Mouse (Mus musculus): ENCODE results near the gene Sfxn2. TPM values are rescaled to one million over a fixed set of nuclear protein-coding genes. Genes with fewer than 3 reads are reported as not detected.

Sfxn2 gene
- polyA plus RNA-seq, 1 experiment: 1.3 TPM

DNA sequence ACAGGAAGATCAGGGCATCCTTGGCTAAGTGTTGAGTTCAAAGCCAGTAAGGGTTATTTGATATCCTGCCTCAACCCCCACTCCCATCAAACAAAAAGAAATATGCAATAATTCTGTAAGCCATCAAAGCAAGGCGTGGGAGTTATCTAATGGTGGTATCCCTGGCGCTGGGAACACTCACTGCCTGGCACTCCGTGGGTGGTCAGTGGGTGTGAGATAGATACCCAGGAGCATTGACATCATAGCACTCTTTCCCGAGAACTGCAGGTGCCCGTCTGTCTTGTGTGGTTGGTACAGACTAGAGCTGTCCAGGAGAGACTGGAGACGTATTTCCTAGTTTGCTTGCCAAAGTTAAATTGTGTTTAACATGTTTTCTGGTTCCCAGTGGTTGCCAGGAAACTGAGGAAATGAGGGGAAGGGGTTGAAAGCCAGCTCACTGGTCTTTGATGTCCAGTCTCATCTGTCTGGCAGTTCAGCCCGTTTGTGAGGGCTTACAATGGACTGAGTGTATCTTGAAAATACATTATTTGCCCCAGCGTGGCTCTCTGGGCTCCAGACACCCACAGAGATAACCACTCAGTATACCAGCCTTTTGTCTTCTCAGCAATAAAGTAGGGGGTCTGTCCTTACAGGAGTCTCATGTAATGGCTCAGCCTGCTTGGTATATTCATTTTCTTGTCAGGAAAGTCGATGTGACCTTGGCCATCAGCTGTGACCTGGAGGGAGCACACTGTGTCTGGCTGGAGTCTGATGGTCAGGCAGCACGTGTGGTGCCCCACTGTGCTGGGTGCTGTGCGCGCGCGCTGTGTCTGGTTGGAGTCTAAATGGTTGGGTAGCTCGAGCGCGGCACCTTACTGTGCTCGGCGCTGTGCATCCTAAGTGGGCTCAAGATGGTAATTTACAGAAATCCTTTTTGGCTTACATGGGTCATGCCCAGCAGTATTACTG, 48.3 kb downstream of the Sfxn2 start:
- Histone ChIP-seq H3K27ac (ENCODE audit: insufficient read depth, low read depth, low read length) (no peak overlapping the region), H3K27me3 (ENCODE audit: control insufficient read depth, insufficient read depth, low read length) (no peaks in the 10 kb centered on the region), H3K4me3 (ENCODE audit: low read depth, low read length) (no peak overlapping the region), H3K4me1 (ENCODE audit: control insufficient read depth, insufficient read depth, insufficient read length, low read length) (peaks cover 2% of the 10 kb centered on the region; the same call in 1 of the 2 replicates), H3K36me3 (ENCODE audit: control insufficient read depth, insufficient read depth, low read length) (peaks cover 5% of the 10 kb centered on the region; the same call in 1 of the 2 replicates)
- TF ChIP-seq POLR2A (IDR thresholded peaks at IDR 0.05; ENCODE audit: low read depth, low read length) (no peak), CTCF (IDR thresholded peaks at IDR 0.05; ENCODE audit: extremely low read depth, insufficient read length, insufficient replicate concordance, low read depth, low read length) (no peak)
- WGBS: 77% methylated on average over 19 of the region's 19 CpGs

DNA sequence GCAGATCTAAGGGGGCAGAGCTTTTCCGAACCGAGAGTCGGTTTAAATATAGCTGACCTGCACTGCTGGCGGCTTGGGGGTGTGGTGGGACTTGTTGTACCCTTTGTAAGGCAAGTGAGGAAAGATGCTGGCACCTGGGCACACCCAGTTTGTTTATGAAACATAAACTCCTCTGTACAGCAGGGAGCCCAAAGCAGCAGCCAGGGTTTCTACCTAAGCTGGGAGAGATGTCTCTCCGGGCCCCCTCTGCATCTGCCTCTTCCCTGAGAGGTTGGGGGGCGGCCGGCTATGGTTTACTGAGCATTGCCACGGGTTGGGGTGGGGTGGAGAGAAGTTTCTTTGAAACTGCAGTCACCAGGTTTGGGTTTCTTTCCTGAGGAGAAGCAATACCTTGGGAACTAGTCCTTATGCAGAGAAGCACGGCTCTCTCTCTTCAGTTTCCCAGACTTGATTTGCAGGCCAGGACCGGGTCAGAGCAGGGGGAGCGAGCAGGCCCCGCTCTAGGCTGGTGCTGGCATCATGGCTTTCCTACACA, 49.6 kb downstream of the Sfxn2 start:
- Histone ChIP-seq H3K27me3 (ENCODE audit: control insufficient read depth, insufficient read depth, low read length) (no peaks in the 10 kb centered on the region), H3K4me3 (ENCODE audit: low read depth, low read length) (no peak overlapping the region), H3K27ac (ENCODE audit: insufficient read depth, low read depth, low read length) (peak overlapping the region; percentile 38), H3K36me3 (ENCODE audit: control insufficient read depth, insufficient read depth, low read length) (peaks cover 5% of the 10 kb centered on the region; the same call in 1 of the 2 replicates), H3K4me1 (ENCODE audit: control insufficient read depth, insufficient read depth, insufficient read length, low read length) (peaks cover 2% of the 10 kb centered on the region; the same call in 1 of the 2 replicates)
- TF ChIP-seq POLR2A (IDR thresholded peaks at IDR 0.05; ENCODE audit: low read depth, low read length) (no peak), CTCF (IDR thresholded peaks at IDR 0.05; ENCODE audit: extremely low read depth, insufficient read length, insufficient replicate concordance, low read depth, low read length) (no peak)
- WGBS: 64% methylated on average over 12 of the region's 12 CpGs

DNA sequence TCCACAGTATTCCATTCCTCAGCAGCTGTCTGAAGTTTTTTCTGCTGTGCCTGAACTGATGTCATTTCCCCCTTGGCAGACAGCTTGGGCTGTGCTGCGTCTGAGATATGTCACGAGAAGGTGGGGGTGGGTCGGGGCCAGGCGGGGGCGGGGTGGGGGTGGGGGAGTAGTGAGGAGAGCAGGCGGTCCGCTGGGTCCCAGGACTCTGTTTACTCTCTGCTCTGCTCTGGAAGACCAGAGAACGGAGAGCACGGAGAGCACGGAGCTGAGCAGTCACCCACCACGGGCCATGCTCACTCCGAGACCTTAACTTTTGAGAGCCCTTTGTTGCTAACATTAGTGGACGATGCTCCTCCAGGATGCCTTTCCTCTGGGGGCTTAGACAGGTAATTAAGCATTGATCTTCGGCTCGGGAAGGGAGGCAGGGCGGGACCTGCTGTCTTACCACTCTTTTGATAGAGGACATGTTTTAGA, 50.1 kb downstream of the Sfxn2 start:
- TF ChIP-seq POLR2A (IDR thresholded peaks at IDR 0.05; ENCODE audit: low read depth, low read length) (no peak), CTCF (IDR thresholded peaks at IDR 0.05; ENCODE audit: extremely low read depth, insufficient read length, insufficient replicate concordance, low read depth, low read length) (no peak)
- H3K27me3 ChIP-seq (ENCODE audit: control insufficient read depth, insufficient read depth, low read length): no peaks in the 10 kb centered on the region
- peak overlapping the region; percentile 42 for H3K4me3 ChIP-seq (ENCODE audit: low read depth, low read length)
- peak overlapping the region; percentile 39 for H3K27ac ChIP-seq (ENCODE audit: insufficient read depth, low read depth, low read length)
- peaks cover 6% of the 10 kb centered on the region for H3K36me3 ChIP-seq (ENCODE audit: control insufficient read depth, insufficient read depth, low read length)
- whole genome bisulfite sequencing: 60% methylated on average over 16 of the region's 16 CpGs
- H3K4me1 ChIP-seq (ENCODE audit: control insufficient read depth, insufficient read depth, insufficient read length, low read length): peaks cover 2% of the 10 kb centered on the region; the same call in 1 of the 2 replicates

DNA sequence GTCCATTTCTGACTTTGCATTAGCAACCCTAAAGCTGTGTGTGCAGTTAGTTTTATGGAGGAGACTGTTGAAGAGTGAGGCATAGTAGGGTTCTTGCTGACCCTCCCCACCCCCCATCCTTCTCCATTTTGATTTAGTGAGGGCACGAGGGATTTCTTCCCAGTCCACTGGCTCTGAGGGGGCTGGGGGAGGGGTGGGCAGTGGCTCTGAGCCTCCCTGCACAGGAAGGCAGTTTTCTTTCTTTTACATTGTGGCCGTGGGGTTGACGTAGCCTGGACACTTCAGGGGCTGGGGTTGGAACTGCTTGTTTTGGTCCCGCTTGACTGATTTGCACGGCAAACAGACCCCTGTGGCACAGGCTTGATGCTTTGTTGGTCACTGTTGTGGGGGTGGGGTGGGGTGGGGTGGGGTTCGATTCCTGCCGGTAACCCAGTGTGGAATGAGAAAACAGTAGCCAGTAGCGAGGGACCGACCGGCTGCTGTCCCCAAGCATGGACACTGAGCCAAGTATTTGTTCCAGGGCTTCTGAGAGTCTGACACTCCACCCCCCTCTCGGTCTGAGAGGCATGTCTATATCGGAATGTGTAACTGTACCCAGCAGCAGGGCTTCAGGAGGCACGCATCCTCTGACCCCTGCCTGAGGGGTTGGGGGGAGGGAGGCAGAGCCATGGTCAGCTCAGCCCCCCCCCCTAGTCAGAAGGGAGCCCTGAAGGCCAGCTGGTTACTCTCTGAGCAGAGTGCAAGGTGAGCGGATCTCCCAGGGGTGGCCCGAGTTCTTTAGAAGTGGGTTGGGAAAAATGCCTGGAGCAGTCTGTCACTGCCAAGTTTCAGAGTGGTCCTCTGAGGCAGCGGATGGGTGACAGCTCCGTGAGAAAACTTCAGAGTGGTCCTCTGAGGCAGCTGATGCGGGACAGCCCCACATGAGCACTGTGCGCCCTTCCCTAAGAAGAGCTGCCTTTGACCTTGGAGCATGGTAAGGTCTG, 50.9 kb downstream of the Sfxn2 start:
- peak overlapping the region; percentile 41 for H3K4me3 ChIP-seq (ENCODE audit: low read depth, low read length)
- H3K27me3 ChIP-seq (ENCODE audit: control insufficient read depth, insufficient read depth, low read length): no peaks in the 10 kb centered on the region
- peak overlapping the region; percentile 39; the same call in 1 of the 2 replicates for H3K27ac ChIP-seq (ENCODE audit: insufficient read depth, low read depth, low read length)
- peaks cover 2% of the 10 kb centered on the region; the same call in 1 of the 2 replicates for H3K4me1 ChIP-seq (ENCODE audit: control insufficient read depth, insufficient read depth, insufficient read length, low read length)
- WGBS: 73% methylated on average over 19 of the region's 19 CpGs
- H3K36me3 ChIP-seq (ENCODE audit: control insufficient read depth, insufficient read depth, low read length): peaks cover 5% of the 10 kb centered on the region
- TF ChIP-seq POLR2A (IDR thresholded peaks at IDR 0.05; ENCODE audit: low read depth, low read length) (no peak), CTCF (IDR thresholded peaks at IDR 0.05; ENCODE audit: extremely low read depth, insufficient read length, insufficient replicate concordance, low read depth, low read length) (no peak)

DNA sequence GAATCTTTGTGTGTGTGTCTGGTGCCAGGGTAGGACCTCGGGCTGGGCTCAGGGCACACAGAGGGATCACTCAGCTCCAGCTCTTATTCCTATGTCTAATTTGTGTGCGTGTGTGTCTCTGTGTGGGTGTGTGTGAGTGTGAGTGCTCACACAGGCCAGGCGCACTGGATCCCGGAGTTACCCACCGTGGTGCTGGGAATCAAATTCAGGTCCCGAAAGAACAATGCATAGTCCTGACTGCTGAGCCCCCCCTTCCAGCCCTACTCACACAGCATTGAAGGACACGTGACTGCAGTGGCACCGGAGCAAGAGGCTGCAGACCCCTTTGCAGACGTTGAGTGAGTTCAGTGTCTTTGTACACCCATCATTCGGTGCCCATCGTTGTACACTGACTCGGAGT, 51.9 kb downstream of the Sfxn2 start:
- H3K27ac ChIP-seq (ENCODE audit: insufficient read depth, low read depth, low read length): no peak overlapping the region
- TF ChIP-seq POLR2A (IDR thresholded peaks at IDR 0.05; ENCODE audit: low read depth, low read length) (no peak), CTCF (IDR thresholded peaks at IDR 0.05; ENCODE audit: extremely low read depth, insufficient read length, insufficient replicate concordance, low read depth, low read length) (no peak)
- H3K4me1 ChIP-seq (ENCODE audit: control insufficient read depth, insufficient read depth, insufficient read length, low read length): peaks cover 2% of the 10 kb centered on the region; the same call in 1 of the 2 replicates
- H3K27me3 ChIP-seq (ENCODE audit: control insufficient read depth, insufficient read depth, low read length): no peaks in the 10 kb centered on the region
- H3K4me3 ChIP-seq (ENCODE audit: low read depth, low read length): no peak overlapping the region
- H3K36me3 ChIP-seq (ENCODE audit: control insufficient read depth, insufficient read depth, low read length): peaks cover 5% of the 10 kb centered on the region
- 93% methylated on average over 12 of the region's 12 CpGs for WGBS

DNA sequence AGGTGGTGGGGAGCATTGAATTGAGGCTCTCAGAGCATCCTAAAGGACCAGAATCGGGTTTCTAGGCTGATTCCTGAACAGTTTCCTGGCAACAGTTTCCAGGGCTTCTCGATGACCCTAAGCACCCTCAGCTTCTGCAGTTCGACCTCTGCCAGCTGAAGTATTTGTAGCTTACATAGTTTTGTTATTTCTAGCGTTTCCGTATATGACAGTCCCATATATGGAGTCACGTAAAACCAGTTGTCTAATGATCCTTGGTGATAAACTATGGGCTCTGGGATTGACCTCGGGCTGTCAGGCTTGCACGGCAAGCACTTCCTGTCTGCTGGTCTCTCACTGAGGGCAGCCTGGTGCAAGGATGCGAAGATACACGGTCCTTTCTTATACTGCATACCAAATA, 52.4 kb downstream of the Sfxn2 start:
- 76% methylated on average over 10 of the region's 10 CpGs for WGBS
- Histone ChIP-seq H3K27me3 (ENCODE audit: control insufficient read depth, insufficient read depth, low read length) (no peaks in the 10 kb centered on the region), H3K4me3 (ENCODE audit: low read depth, low read length) (no peak overlapping the region), H3K27ac (ENCODE audit: insufficient read depth, low read depth, low read length) (no peak overlapping the region), H3K36me3 (ENCODE audit: control insufficient read depth, insufficient read depth, low read length) (peaks cover 5% of the 10 kb centered on the region), H3K4me1 (ENCODE audit: control insufficient read depth, insufficient read depth, insufficient read length, low read length) (peaks cover 2% of the 10 kb centered on the region; the same call in 1 of the 2 replicates)
- TF ChIP-seq CTCF (IDR thresholded peaks at IDR 0.05; ENCODE audit: extremely low read depth, insufficient read length, insufficient replicate concordance, low read depth, low read length): no peak
- TF ChIP-seq POLR2A (IDR thresholded peaks at IDR 0.05; ENCODE audit: low read depth, low read length): no peak
